Mouse (Mus musculus) embryonic facial prominence, embryonic 14.5 days (tissue): Measurements from ENCODE around the gene Kbtbd6. TPM values are rescaled to one million over a fixed set of nuclear protein-coding genes. Genes with fewer than 3 reads are reported as not detected.

Source experiments
- ATAC-seq: fragments of 200-750 bp; cut with Nextera tagmentation; 2 replicates; pipeline ENCODE4 v1.8.0; 2017; ENCODE audit warnings: low read depth, moderate number of reproducible peaks, moderate TSS enrichment
- DNase-seq: peaks from one replicate; pipeline ENCODE4 v3.0.0-alpha.2; 2015; ENCODE audit warnings: low spot score
- H3K27ac ChIP-seq: fragments of 300-500 bp; sonication (generic); replicated peaks from 2 replicates; pipeline ENCODE4 v1.5.1; 2014; ENCODE audit warnings: low read depth, mild to moderate bottlenecking, low read length, moderate library complexity
- H3K27me3 ChIP-seq: fragments of 300-500 bp; sonication (generic); replicated peaks from 2 replicates; pipeline ENCODE4 v1.6.1; 2014; ENCODE audit warnings: low read length; ENCODE audit not compliant: control insufficient read depth, insufficient read depth
- H3K36me3 ChIP-seq: fragments of 300-500 bp; sonication (generic); 2 replicates; pipeline ENCODE4 v1.6.1; 2014; ENCODE audit warnings: low read length, mixed read lengths; ENCODE audit not compliant: control insufficient read depth, insufficient read depth
- H3K4me1 ChIP-seq: fragments of 300-500 bp; sonication (generic); 2 replicates; pipeline ENCODE4 v1.6.1; 2014; ENCODE audit warnings: antibody characterized with exemption, low read length; ENCODE audit not compliant: control insufficient read depth, insufficient read depth
- H3K4me2 ChIP-seq: fragments of 300-500 bp; sonication (generic); 2 replicates; pipeline ENCODE4 v1.6.1; 2014; ENCODE audit warnings: low read depth, mild to moderate bottlenecking, low read length, moderate library complexity, mixed read lengths
- H3K4me3 ChIP-seq: fragments of 300-500 bp; sonication (generic); 2 replicates; pipeline ENCODE4 v1.5.1; 2014; ENCODE audit warnings: low read depth, mild to moderate bottlenecking, low read length
- H3K9ac ChIP-seq: fragments of 300-500 bp; sonication (generic); 2 replicates; pipeline ENCODE4 v1.6.1; 2014; ENCODE audit warnings: low read depth, mild to moderate bottlenecking, low read length, moderate library complexity, mixed read lengths
- H3K9me3 ChIP-seq: fragments of 300-500 bp; sonication (generic); 2 replicates; pipeline ENCODE4 v1.6.1; 2016; ENCODE audit warnings: low read length; ENCODE audit not compliant: control insufficient read depth
- WGBS: fragments of 180-500 bp; shearing (Covaris S2); extraction: QIAGEN DNeasy Blood & Tissue Kit; methylation state at CpG from one replicate; pipeline ENCODE4 v1.1.7; 2014; 5-methylcytosine and 5-hydroxymethylcytosine counted together
- polyA plus RNA-seq: library from polyadenylated mRNA; unstranded; fragments of >200 nt; fragmentation: Nextera tagmentation; extraction: Ambion mirVana; gene quantifications from 2 replicates; pipeline ENCODE4 v1.2.1, GENCODE M21; 2014

Kbtbd6 gene
- polyA plus RNA-seq, 1 experiment from 2014 or later = 2.4 TPM

DNA sequence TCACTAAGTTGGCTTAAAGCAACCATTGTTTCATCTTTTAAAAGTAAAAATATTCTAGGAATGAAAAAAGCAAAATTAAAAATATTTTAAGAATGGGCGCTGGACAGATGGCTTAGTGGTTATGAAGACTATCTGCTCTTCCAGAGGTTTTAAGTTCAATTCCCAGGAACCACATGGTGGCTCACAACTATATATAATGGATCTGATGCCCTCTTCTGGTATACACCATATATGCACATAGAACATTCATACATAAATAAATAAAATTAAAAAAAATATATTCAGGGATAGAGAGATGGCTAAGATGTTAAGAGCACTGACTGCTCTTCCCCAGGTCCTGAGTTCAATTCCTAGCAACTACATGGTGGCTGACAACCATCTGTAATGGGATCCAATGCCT is 14.0 kb downstream of the Kbtbd6 start:
- WGBS = 93% methylated on average over 1 of the region's 1 CpGs
- Histone ChIP-seq H3K9ac (no peak overlapping the region), H3K36me3 (peaks cover 86% of the 10 kb centered on the region), H3K4me1 (no peaks in the 10 kb centered on the region), H3K27me3 (no peaks in the 10 kb centered on the region), H3K4me3 (no peak overlapping the region), H3K27ac (no peak overlapping the region), H3K4me2 (no peak overlapping the region), H3K9me3 (no peaks in the 10 kb centered on the region)
- DNase-seq (no peak), ATAC-seq (no peak)

DNA sequence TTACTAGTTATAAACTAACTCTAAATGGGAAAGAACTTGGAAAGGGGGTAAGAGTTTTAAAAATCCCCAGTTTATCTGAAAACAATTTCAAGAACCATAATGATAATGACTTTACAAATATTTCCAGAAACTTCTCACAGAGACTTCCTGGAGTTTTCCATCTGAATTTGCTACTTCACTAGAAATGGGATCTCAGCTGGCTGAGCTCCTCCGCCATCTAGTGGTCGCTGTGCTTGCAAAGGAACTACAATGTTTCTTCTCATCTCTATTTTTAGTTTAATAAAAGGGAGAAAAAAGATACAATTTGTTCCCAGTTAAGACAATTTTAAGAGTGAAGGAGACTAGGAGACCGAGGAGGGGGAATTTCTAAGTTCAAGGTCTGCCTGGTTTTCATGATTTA is 16.0 kb downstream of the Kbtbd6 start:
- DNase-seq (peak; percentile 74), ATAC-seq (no peak)
- H3K36me3 ChIP-seq = peaks cover 89% of the 10 kb centered on the region
- H3K4me1 ChIP-seq = no peaks in the 10 kb centered on the region
- no peak overlapping the region for H3K4me2 ChIP-seq
- 18% methylated on average over 3 of the region's 3 CpGs for WGBS
- H3K27me3 ChIP-seq = no peaks in the 10 kb centered on the region
- no peak overlapping the region for H3K27ac ChIP-seq
- H3K4me3 ChIP-seq = no peak overlapping the region
- no peaks in the 10 kb centered on the region for H3K9me3 ChIP-seq
- H3K9ac ChIP-seq = no peak overlapping the region

DNA sequence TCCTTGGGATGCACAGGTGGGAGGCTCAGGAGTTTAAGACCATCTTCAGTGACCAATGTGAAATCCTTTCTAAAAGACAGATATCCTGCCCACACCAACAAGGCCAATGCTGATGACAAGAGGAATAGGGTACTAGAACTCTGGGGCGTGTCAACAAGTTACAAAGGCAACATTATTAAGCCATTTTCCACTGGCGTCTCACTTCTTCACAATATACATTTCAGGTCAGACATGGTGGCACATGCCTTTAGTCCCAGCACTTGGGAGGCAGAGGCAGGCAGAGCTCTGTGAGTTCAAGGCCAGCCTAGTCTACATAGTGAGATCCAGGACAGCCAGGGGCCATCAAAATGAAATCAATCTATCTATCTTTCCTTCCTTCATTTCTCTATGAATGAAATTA is 21.7 kb downstream of the Kbtbd6 start:
- H3K36me3 ChIP-seq = peaks cover 83% of the 10 kb centered on the region
- no peak overlapping the region for H3K4me2 ChIP-seq
- H3K4me1 ChIP-seq = no peaks in the 10 kb centered on the region
- DNase-seq (no peak), ATAC-seq (no peak)
- no peaks in the 10 kb centered on the region for H3K9me3 ChIP-seq
- no peak overlapping the region for H3K4me3 ChIP-seq
- no peak overlapping the region for H3K27ac ChIP-seq
- no peak overlapping the region for H3K9ac ChIP-seq
- WGBS = 87% methylated on average over 2 of the region's 2 CpGs
- no peaks in the 10 kb centered on the region for H3K27me3 ChIP-seq

DNA sequence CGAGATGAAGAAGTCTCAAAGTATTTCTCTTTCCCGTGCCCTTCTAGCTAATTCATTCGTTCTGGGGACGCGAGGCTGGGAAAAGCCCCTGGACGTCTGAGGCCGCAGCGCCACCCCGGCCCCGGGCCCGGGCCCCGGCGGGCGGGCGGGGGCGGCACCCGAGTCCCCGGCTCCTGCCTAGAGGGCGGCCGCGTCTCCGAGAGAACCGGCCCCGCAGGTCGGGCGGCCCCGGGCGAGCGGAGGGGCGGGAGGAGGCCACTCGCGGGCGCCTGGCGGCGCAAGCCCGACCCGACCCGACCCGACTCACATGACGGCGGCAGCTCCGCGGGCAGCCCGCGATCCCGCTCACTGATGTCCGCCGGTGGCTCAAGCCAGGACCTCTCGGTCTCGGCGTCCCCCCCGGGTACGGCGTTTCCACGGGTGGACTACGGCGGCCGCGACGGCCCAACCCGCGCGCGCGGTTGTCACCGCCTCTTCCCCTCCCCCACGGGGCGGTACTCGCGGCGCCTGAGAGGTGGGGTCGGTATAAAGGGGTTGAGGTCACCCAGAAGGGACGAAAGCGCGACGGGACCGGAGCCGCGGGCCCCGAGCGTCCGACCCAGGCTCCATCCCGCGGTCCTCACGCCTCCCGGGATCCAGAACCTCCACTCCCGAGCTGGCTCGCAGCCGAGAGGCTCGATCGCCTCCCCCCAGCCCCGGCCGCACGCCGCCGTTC is 29.1 kb downstream of the Kbtbd6 start, which contains the start of gene Elf1:
Elf1 (plus strand) TSS at position 571 of the 715 bp plus-strand sequence.
- peaks cover 13% of the 10 kb centered on the region; the same call in 1 of the 2 replicates for H3K4me1 ChIP-seq
- H3K36me3 ChIP-seq = peaks cover 13% of the 10 kb centered on the region
- ATAC-seq (peak; percentile 78), DNase-seq (peak; percentile 94)
- H3K27me3 ChIP-seq = no peaks in the 10 kb centered on the region
- peak within 1 kb of the TSS; percentile 99 for H3K9ac ChIP-seq
- WGBS = under 1% methylated on average over 23 of the region's 96 CpGs
- peak within 1 kb of the TSS; percentile 78 for H3K4me2 ChIP-seq
- H3K4me3 ChIP-seq = peak within 1 kb of the TSS; percentile 96
- H3K9me3 ChIP-seq = no peaks in the 10 kb centered on the region
- H3K27ac ChIP-seq = peak within 1 kb of the TSS; percentile 100

DNA sequence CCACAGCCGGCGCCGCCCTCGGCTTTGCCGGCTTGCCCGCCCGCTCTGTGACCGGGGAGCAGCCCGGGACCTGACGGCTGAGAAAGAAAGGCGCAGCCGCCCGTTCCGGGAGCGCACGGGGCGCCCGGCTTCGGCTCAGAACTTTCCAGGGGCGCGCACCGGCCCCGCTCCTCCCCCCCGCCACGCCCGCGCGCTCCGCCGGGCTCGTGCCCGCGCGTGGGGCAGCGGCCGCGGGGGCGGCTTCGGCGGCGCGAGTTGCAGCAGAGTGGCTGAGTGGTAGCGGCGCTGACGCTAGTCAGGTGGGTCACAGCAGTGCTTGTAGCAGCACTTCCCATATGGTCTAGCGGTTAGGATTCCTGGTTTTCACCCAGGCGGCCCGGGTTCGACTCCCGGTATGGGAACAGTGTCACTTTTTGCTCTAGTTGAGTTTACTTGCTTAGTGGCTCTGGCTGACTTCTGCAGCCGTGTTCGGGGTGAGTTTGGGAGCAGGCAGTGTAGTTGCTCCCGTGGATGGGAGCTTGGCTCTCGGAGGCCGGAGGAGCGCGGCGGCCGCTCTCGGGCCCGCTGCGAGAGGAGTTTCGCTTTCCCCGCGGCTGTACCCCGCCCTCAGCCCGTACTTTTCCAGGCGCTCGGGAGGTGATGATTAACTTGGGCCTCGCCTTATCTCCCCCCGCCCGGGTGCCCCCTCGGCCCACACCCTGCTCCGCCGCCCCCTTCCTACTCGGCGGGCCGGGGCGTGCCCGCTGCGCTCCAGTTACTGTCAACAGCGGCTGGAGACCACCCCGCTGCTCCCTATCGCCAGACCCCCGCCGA is 29.9 kb downstream of the Kbtbd6 start, which contains the start of gene Wbp4:
Wbp4 (minus strand) TSS at position 182 of the 813 bp plus-strand sequence.
- no peaks in the 10 kb centered on the region for H3K9me3 ChIP-seq
- peak; percentile 91 for ATAC-seq

DNA sequence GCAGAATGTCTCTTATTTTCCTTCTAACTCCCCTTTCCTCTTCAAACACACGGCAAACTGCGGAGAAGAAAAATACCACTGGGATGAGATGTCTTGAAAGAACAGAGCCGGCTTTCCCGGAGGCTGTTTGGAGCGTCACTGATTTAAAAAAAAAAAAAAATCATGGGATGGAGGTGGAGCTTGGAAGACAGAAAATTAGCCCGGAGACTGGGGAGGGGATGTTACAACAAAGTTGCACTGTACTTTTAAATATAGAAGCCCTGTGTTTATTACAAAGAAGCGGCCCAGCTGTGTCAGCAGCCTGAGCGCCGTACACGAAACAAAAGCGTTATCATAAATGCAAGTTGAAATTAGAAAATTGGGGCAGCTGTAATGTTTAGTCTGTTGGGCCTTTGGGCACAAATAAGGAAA is 30.6 kb downstream of the Kbtbd6 start:
- peak; percentile 87 for DNase-seq
- H3K27ac ChIP-seq = peak overlapping the region; percentile 100
- peak overlapping the region; percentile 78 for H3K4me2 ChIP-seq
- H3K27me3 ChIP-seq = no peaks in the 10 kb centered on the region
- peak overlapping the region; percentile 96 for H3K4me3 ChIP-seq
- H3K36me3 ChIP-seq = 0 out of 2 replicates have a peak, but pooled peaks cover 4% of the 10 kb centered on the region
- peak overlapping the region; percentile 99 for H3K9ac ChIP-seq
- H3K9me3 ChIP-seq = no peaks in the 10 kb centered on the region
- peaks cover 25% of the 10 kb centered on the region for H3K4me1 ChIP-seq
- ATAC-seq = no peak
- under 1% methylated on average over 11 of the region's 11 CpGs for WGBS

More for the DNA sequence above, 29.9 kb downstream of the Kbtbd6 start, which contains the start of gene Wbp4:
- H3K4me2 ChIP-seq = peak within 1 kb of the TSS; percentile 78
- peak; percentile 95 for DNase-seq
- 1% methylated on average over 31 of the region's 86 CpGs for WGBS
- peak within 1 kb of the TSS; percentile 99 for H3K9ac ChIP-seq
- peak within 1 kb of the TSS; percentile 96 for H3K4me3 ChIP-seq
- peak within 1 kb of the TSS; percentile 100 for H3K27ac ChIP-seq
- no peaks in the 10 kb centered on the region for H3K27me3 ChIP-seq
- H3K36me3 ChIP-seq = peaks cover 9% of the 10 kb centered on the region
- H3K4me1 ChIP-seq = peaks cover 18% of the 10 kb centered on the region

DNA sequence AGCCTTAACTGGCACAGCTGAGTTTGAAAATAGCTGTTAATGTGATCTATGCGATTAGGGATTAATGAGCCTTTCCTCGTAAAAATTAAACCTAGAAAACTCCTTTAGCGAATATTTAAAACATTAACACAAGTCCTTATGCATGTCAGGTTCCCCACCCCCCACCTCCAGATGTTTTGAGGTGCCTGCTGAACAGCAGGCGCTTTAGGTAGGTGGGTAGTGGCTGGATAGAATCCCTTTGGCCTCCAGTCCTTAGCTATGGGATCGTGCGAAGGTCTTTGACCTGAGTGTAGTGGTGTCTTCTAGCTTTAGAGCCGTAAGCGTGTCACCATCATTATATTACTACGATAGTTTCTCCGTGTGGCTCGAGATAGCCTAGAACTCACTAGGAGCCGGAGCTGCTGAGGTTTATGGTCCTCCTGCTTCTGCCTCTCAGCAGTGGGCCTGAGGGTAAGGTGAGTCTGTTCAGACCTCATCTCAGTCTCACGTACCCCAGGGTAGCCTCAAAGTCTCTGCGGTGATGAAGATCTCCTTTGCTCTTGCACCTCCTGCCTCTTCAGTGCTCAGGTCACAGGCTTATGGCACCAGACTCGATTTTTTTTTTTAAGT is 31.2 kb downstream of the Kbtbd6 start:
- Histone ChIP-seq H3K27me3 (no peaks in the 10 kb centered on the region), H3K9ac (peak overlapping the region; percentile 99), H3K4me1 (peaks cover 29% of the 10 kb centered on the region), H3K4me3 (peak overlapping the region; percentile 96), H3K9me3 (no peaks in the 10 kb centered on the region), H3K27ac (peak overlapping the region; percentile 100), H3K36me3 (no peaks in the 10 kb centered on the region), H3K4me2 (peak overlapping the region; percentile 78)
- ATAC-seq (no peak), DNase-seq (no peak)
- 11% methylated on average over 15 of the region's 15 CpGs for WGBS

DNA sequence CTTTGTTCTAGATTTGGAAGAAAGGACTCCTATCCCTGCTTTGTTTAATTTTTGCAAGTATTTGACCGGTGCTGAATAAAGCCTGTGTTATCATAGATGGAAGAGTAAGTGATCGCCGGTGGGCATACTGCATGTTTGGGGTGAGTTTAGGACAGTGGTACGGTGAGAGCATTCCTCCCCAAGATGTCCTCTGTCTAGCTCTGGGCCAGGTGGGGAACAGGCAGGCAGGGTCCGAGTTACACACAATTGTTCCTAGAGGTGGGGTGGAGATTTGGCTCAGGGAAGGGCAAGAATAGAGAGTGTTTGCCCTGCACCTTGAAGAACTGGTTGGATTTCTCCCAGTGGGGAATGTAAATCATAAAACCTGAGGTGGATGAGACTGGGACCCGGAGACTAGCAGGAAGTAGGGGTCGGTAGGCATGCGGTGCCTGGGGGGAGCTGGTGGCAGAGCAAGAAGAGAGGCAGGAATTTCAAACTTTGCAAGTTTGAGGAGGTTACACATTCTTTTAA is 32.0 kb downstream of the Kbtbd6 start:
- Histone ChIP-seq H3K27me3 (no peaks in the 10 kb centered on the region), H3K4me3 (peak overlapping the region; percentile 96), H3K4me2 (peak overlapping the region; percentile 78), H3K36me3 (no peaks in the 10 kb centered on the region), H3K9ac (peak overlapping the region; percentile 99; the same call in 1 of the 2 replicates), H3K27ac (peak overlapping the region; percentile 100), H3K9me3 (no peaks in the 10 kb centered on the region), H3K4me1 (peaks cover 29% of the 10 kb centered on the region)
- 44% methylated on average over 8 of the region's 8 CpGs for WGBS
- ATAC-seq (no peak), DNase-seq (peak; percentile 66)
